In the genomic region with DNA sequence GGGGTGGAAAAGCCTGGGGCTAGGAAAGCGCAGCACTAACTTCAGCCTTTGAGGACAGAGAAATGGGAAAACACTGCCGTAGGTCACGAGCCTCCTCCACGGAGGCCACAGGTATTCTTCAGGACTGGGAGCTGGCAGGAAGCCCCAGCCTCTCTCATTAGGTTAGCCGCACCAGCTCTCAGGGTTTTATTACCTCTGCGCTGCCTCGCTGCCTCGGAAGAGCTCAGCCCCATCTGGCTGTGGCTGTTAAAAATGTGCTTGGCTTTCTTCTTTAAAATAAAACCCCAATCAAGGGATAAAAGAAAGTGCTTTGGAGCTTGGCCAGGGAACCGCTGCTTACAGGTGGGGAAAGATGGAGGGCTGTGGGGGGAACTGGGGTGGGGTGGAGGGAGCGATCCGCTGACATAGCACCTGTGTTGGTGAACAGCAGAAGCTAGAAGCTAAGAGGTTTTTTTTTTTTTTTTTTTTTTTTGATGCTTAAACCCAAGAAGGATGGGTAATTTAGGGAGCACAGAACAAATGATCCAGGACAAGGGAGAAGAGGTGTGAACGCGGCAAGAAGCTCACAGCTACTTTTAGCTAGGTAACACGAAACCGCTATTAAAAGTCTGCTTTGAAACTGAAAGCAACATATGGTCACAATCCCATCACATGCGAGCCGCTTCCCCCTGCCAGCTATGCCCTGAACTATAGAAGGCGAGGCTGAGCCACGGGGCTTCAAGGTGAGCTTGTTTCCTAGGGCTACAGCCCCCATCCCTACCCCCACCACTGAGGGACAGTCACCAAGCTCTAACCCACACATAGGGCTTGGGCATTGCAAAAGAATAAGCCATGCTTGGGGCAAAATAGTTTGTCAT, we compare ENCODE assay signal across 8 mouse cellular contexts. TPM values are rescaled to one million over a fixed set of nuclear protein-coding genes. Genes with fewer than 3 reads are reported as not detected.
DNase-seq lines count a peak whose midpoint lies in the region; TF ChIP-seq lines count a peak whose summit lies in the region.

No protein-coding gene starts in this region.

- no peaks in the 10 kb centered on the region for H3K27me3 ChIP-seq in kidney, adult 2 months (replicated peaks; ENCODE audit: control insufficient read depth, insufficient read depth, low read length)
- no peaks in the 10 kb centered on the region for H3K27me3 ChIP-seq in myocyte (ENCODE audit: control insufficient read depth, insufficient read depth, insufficient read length)

- TF ChIP-seq POLR2A in kidney, adult 2 months (IDR thresholded peaks at IDR 0.05; ENCODE audit: low read depth, low read length), result no peak
- no peak for TF ChIP-seq POLR2A in myocyte (IDR thresholded peaks at IDR 0.05; ENCODE audit: insufficient read length, low read depth)

- H3K4me3 ChIP-seq in kidney, adult 2 months (ENCODE audit: insufficient read depth, low read depth, low read length), result 0 out of 2 replicates have a peak overlapping the region, but pooled peaks have one; percentile 16
- no peak overlapping the region for H3K4me3 ChIP-seq in myocyte

- H3ac ChIP-seq in myocyte (ENCODE audit: control insufficient read depth, insufficient read length), result no peak overlapping the region

- H3K27ac ChIP-seq in kidney, adult 2 months (ENCODE audit: insufficient read depth, low read depth, low read length), result no peak overlapping the region

- no peaks in the 10 kb centered on the region for H3K79me2 ChIP-seq in myocyte (ENCODE audit: control insufficient read depth, insufficient read depth)

- DNase-seq in left cerebral cortex, postnatal 25 days (ENCODE audit: low spot score in 2 of 2), result peak; percentile 22 to 43
- DNase-seq in left cerebral cortex, postnatal 4 days, result no peak
- peak; percentile 17 for DNase-seq in embryo, embryonic 10.5 days (ENCODE audit: low spot score)
- DNase-seq in kidney, adult 2 months, result peak; percentile 39
- no peak for DNase-seq in cerebellum, adult 8-10 months
- DNase-seq in thymus, postnatal 0 days (ENCODE audit: low spot score), result no peak
- DNase-seq in frontal cortex, postnatal 25 days (ENCODE audit: low spot score in 2 of 2), result no peak

- H3K4me2 ChIP-seq in myocyte (ENCODE audit: low read depth), result peak overlapping the region; percentile 96

- TF ChIP-seq CTCF in kidney, adult 2 months (conservative IDR thresholded peaks at IDR 0.05; ENCODE audit: insufficient read depth, insufficient read length, low read depth, low read length), result no peak

- no peaks in the 10 kb centered on the region for H3K36me3 ChIP-seq in kidney, adult 2 months (ENCODE audit: control insufficient read depth, insufficient read depth, low read length)
- H3K36me3 ChIP-seq in myocyte (ENCODE audit: control insufficient read depth, insufficient read depth), result no peaks in the 10 kb centered on the region

- H3K4me1 ChIP-seq in kidney, adult 2 months (ENCODE audit: control insufficient read depth, insufficient read depth, low read length), result peaks cover 5% of the 10 kb centered on the region; the same call in 1 of the 2 replicates

- intact Hi-C loops in left cerebral cortex, postnatal 25 days (cut with DNase I), result loop anchor here (5.0 to 10.0 kb wide), 2 partner anchors 220 to 478 kb away; no protein-coding TSS in a partner anchor
- intact Hi-C loops in left cerebral cortex, postnatal 4 days (cut with DNase I), result no loop called here

- 12% methylated on average over 19 of the region's 19 CpGs for WGBS in kidney, adult 2 months

TF ChIP-seq in myocyte, 11 proteins besides CTCF, POLR2A, EP300 and RAD21:
- TF ChIP-seq MYOD1 (IDR thresholded peaks at IDR 0.05; ENCODE audit: control insufficient read depth in 1 of 3, insufficient read length in 2 of 3, low read depth in 2 of 3) (peak in 1 of 3 experiments; percentile 1), CEBPB (IDR thresholded peaks at IDR 0.05; ENCODE audit: insufficient read depth, poor library complexity, severe bottlenecking) (no peak)

RNA-seq across cellular contexts. Expression of a gene that starts 34.9 kb away (rescaled TPM):
- total RNA-seq in left cerebral cortex, postnatal 25 days (2021), result 1 to 10 TPM; 4.6 to 5.8 TPM
- total RNA-seq in left cerebral cortex, postnatal 4 days (2021), result 10 to 100 TPM; 10.6 to 11.7 TPM
- 0.72 and 0.81 TPM in 2 replicates for polyA plus RNA-seq in kidney, adult 2 months (2012; rRNA removed)
- 8.3 TPM for polyA plus RNA-seq in myocyte (2012; fragmentation: generic; extraction: Trizol)
- polyA plus RNA-seq in thymus, postnatal 0 days (2015; fragmentation: Nextera tagmentation; extraction: Ambion mirVana), result 0.56 and 0.93 TPM in 2 replicates

RNA-seq across cellular contexts. Expression of a gene that starts 47.7 kb away (rescaled TPM):
- total RNA-seq in left cerebral cortex, postnatal 25 days (2021), result 10 to 100 TPM; 22.7 to 24.0 TPM
- 10 to 100 TPM; 42.5 to 43.0 TPM for total RNA-seq in left cerebral cortex, postnatal 4 days (2021)
- 49.8 and 54.6 TPM in 2 replicates for polyA plus RNA-seq in kidney, adult 2 months (2012; rRNA removed)
- polyA plus RNA-seq in myocyte (2012; fragmentation: generic; extraction: Trizol), result 26.0 TPM
- polyA plus RNA-seq in thymus, postnatal 0 days (2015; fragmentation: Nextera tagmentation; extraction: Ambion mirVana), result 82.7 and 87.1 TPM in 2 replicates

Comparison
In these comparisons a context has a peak if more than half of its experiments do, and no peak if none do; other contexts are left out.
1. DNase-seq: peak in left cerebral cortex, postnatal 25 days (2 of 2), embryo, embryonic 10.5 days (single experiment) and kidney, adult 2 months (single experiment); none in left cerebral cortex, postnatal 4 days (single experiment), cerebellum, adult 8-10 months (single experiment), thymus, postnatal 0 days (single experiment) and frontal cortex, postnatal 25 days (0 of 2).